Mouse (Mus musculus) thymus, postnatal 36 days (tissue): ENCODE results near the gene Arhgap25.
A peak's percentile ranks its signal among the peaks of the same experiment; 100 is the strongest.
"Not testable (repeated sequence)": the region's sequence is repeated elsewhere in the genome, so short reads cannot be mapped to it uniquely, and the experiment has no call there.

Experiments
- DNase-seq, 2 experiments: peaks; one replicate each; pipeline ENCODE4 v3.0.0; 2022; ENCODE audit warnings: mixed read lengths in 2 of 2

Gene Arhgap25

DNA sequence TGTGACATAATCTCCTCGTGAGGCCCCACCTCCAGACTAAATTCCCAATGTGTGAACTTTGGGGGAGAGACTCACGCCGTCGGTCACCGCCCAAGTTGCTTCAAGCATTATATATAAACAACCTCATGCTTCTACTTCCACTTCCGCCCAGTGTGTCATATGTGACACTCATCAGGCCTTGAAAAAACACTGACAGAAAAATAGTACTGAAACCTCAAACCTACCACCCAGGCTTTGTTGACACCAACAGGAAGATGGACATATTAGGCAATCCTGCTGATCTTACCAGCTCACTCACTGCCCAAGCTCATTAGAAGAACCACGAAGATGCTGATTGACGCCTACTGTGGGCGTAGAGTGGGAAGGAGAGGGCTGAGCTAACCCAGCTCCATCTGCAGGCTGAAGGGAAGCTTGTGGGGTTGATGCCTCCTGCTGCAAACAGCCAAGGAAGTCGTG is 30.2 kb downstream of the Arhgap25 start:
- peak; percentile 24 to 26 for DNase-seq

DNA sequence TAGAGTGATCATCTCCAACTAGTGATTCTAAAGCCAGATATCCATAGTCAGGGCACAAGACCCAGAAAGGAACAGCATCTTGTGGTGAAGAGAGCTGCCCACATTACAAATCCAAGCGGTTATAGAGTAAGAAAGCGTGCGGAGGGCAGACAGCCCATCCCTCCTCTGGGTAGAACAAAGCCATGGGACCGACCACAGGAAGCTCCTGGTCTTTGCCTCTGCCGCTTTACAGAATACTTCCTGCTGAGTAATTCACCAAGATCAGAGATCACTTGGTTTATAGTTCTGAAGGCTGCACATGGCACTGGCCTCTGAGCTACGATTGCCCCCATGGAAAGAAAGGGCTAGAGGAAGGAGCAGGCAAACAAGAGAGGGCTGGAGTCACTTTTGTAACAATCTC is 30.6 kb downstream of the Arhgap25 start:
- DNase-seq, result peak; percentile 36 to 47

DNA sequence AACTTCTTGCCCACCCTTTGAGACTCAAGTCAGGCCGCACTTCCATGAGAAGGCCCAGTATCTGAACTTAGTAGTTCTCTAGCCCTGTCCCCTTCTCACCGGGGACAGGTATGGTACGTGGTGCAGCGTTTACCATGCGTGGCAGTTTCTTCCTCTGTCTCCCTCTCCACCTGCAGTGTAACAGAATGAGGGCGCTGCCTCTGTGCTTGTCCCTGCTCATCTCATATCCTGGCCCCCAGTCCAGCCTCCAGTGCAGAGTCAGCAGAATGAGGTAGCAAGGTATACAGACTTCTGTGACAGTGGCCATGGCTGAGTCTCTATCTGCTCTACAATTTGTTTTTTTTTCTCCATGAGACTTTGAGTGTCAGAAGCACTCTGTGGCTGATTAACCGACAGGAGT is 32.4 kb downstream of the Arhgap25 start:
- peak in 1 of 2 experiments; percentile 36 for DNase-seq

DNA sequence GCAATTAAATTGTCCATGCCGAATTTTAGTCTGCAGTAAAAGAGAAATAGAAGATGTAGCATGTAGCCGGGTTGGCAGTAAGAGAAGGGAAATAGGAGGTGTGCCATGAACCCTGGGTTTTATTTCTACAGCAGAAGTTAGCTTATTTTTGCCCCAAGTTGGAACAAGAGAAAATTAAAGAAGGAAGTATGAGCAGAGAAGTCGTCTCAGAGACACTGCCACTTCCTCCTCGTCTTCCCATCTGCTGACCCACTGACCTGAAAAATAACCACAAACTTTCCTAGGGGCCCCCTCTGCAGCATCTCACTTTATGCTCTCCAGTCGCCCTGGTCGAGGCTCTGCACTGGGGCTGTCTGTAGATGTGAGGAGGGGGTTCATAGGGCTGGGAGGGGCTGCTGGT is 33.3 kb downstream of the Arhgap25 start:
- DNase-seq, result no peak

DNA sequence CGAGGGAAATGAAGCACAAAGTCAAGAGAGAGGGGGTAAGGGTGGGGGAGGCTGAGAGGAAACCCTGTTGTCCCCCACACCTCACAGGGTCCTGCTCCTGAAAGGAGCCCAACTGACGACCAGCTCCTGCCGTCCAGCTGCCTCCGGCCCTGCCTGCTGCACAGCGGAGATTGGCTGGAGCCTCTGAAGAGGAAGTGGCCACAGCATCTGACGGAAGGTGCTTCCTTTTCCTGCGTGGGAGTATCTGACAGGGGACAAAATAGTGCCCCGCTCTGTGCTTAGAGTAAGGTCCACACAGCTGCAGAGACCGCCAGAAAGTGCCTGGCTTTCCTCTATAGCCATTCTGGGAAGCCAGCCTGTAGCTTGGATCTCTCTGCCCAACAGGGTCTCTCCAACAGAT is 36.9 kb downstream of the Arhgap25 start:
- DNase-seq, result no peak

DNA sequence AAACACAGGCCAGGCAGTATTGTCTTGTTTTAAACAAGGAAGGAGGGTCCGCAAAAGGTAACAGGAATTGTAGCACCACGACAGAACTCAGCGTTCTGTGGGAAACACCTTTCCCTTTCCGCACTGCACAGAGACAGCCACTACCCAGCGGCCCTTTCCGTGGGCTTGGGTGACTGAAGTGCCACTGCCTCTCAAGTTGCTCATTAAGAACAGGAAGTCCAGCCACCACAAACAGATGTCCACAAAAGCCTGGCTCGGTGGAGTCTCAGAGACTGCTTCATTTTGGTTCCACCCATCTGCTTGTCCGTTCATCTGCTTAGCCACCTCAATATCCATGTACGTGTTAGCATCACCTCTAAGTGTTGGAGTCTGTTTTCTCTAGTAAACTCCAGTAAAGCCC is 38.7 kb downstream of the Arhgap25 start:
- no peak for DNase-seq

DNA sequence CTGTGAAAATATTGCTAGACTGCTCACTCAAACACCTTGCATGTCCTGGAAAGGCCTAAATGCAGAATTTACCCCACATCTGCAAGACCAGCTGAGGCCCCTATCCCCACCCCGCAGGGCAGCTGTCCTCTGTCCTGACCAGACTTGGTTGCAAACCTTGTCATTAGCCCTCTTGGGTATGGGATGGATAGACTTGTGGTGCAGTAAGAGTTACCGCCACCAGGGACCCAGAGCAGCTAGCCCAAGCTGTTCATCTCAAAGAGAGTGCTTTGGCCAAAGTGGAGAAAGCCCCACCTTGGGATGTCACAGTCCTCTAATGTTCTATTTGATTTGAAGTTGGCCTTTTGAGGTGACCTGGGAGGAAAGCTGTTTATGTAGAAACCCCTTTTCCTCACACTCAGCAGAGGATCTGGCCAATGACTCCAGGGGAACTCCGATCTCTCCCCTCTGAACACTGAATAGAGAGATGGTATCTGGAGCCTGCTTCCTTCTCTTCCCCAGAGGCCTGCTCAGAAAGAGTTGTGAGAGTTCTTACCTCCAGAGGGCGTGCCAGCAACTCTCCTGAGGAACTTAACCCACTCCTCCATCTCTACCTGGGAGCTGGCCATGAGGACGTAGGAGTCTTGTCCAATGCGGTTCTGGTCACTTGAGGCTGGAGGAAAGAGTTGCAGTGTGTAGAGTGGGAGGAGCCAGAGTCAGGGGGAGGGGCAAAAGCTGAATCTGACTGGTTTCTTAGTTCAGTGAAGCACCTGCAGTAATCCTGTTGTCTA is 45.2 kb downstream of the Arhgap25 start:
- peak; percentile 33 to 46 for DNase-seq

DNA sequence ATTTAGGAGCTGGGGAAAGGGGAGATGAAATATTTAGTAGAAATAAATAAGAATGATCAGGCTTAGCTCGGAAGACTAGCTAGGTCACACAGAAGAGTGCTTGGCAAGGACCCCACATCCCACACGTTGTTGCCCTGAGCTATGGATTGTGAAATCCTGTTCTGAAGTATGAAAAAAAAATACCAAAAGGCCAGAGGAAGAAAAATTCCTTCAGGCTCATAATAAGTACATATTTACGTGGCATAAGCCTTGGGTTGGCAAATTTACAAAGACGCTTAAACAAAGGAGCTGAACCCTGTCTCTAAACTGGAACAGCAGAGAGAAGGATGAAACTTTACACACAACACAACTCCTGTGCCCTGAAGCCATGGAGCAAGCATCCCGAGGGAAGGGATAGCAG is 48.3 kb downstream of the Arhgap25 start:
- DNase-seq, result no peak

DNA sequence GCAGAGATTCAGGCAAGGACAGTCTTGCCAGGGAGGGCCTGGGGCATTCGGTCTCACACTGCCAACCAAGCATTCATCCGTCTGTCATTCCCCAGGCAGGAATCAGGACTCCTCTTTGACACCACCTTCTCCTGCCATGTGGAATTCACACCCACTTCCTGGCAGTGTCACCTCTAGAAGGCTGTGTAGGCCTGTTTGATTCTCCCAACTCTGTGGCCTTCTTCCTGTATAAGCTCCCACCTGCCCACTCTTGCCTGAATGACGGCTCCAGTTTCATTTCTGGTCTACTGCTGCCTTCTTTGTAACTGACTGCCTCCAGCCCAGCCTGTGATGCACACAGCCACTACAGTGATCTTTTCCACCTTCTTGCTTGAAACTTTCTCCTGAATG is 49.2 kb downstream of the Arhgap25 start:
- no peak for DNase-seq

DNA sequence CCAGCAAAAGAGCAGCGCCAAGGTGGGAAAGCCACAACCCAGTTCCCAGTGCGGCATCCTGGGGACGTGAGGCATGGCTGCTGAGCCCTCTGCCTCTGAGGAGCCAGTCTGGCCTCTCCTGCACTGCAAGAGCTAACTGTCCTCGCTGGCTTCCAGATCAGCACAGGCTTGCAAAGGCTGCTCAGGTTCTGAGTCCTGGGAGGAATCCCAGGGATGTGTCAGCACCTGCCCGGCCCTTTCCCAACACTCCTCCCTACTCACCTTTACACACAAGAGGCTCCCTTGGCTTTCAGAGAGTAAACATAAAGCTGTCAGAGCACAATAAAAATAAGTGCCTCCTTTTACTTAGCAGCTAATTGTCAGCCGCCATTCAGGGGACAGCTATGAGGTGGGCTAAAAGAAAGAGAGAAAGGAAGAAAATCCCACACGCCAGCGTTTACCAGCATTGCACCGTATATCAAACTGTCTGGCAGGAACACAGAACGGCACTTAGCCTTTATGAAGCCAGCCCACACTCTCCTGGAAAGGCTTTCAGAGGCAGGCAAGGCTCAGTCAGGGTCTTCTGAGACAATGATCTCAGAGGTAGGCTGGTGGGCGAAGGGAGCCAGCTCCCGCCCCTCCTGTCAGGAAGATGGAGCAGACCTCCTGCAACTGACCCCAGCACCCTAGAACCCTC is 49.7 kb downstream of the Arhgap25 start:
- DNase-seq, result no peak

DNA sequence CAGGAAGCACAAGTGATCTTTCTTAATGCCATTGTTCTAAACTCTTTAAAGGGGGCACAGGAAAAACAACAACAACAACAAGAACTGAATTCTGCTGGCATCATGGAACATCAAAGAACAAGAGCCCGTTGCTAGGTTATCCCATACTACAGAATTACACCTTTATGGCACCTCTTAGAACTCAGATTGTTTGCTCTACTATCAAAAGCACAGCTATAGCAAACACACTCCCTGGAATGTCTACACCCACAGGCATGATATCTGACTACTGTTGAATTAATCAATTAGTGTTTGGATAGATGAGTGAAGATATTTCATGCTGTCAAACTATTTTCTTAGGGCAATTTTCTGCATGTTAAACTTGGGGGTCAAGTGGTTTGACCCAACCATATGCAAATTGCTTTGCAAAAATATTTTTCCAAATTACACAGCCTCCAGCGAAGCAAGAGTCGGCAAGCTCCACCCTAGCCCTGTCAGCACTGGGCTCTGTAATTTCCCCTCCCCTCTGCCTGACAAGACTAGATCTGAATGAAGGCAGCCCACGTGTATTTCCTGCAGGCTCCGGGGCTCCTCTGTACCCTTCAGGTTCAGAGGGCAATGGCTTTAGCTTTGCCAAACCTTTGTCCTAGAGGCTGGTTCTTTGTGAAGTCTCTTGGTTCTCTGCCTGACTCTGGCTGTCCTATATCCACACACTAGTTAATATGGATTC is 53.6 kb downstream of the Arhgap25 start:
- DNase-seq, result no peak

DNA sequence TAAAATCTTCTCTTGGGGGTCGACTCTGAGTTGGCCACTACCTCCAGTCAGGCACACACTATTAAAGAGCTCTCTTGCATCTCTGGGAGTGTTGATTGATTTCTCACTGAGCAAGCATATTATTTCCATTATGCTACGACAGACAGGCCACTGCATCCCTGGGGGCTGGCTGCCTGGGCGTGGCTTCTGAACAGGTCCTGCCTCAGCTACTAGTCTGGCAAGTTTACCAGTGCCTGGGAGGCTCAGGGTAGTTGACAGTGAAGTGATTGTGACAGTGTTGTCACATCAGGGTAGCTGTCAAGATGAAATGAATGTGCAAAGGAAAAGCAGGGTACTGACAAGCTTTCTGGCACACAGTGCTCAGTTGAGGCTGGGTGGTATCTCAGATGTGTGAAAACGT is 54.2 kb downstream of the Arhgap25 start:
- DNase-seq, result no peak

DNA sequence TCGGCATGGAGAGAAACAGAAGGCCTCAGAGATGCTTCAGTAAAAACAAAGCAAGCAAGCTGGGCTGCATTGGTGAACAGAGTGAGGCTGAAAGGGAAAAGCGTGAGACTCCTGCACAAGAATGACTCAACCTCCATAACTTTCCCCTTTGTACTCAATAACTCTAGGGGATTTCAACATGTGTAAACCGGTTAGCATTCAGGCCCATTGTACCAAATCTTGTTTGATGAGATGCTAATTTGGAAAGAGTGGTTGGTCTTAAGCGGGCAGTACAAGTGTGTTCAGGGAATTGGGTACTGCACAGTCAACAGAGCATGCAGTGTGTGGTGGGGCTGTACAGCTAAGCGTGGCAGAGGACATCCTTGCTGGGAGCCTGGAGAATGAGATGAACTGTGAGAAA is 57.8 kb downstream of the Arhgap25 start:
- DNase-seq, result no peak

DNA sequence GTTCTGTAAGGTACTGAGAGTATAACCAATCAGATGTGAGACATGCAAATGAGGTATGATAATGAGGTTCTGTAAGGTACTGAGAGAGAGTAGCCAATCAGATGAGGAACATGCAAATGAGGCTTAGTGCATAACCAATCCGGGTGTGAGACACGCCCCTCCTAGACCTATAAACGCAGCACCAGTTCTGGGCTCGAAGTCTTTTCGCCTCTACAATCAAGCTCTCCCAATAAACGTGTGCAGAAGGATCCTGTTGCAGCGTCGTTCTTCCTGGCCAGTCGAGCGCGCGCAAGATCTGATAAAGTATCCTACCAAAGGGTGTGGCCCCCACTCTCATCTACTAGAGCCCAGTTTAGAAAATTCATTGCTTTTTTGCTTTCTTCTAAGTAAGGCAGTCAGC is 63.0 kb downstream of the Arhgap25 start:
- not testable (repeated sequence) for DNase-seq

DNA sequence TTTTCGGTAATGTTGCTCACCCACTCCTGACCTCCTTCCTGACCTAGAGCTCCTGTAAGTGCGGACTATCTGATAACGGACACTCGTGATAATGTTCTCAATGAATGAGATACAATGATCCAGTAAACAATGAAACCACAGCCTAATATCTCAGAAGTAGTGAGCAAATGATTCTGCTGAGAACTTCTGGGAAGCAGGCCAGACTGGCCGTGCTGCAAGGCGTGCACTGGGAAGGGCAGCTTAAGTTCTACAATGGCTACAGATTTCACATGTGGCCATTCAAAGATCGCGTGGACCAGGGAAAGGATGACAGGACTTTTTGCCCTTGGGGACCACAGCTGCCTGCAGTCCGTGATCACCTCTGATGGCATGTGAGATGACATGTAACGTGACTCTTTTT is 64.7 kb downstream of the Arhgap25 start:
- no peak for DNase-seq

DNA sequence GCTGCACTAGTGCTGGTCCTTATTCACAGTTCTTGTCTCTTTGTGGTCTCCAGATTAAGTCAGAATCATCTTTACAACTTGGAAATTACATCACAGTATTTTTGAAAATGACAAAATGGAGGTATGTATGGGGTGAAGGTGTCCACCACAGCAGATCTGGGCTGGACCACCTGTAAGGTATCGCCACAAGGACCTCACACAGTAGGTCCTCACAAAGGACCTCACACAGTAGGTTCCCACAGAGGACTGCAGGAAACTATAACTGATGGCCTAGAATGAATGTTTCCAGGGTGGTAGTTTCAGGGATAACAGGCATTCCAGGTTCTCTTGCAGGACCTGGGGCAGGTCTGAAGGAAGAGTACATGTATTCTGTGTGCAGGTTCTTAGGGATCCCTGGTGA is 65.7 kb downstream of the Arhgap25 start:
- DNase-seq, result no peak

DNA sequence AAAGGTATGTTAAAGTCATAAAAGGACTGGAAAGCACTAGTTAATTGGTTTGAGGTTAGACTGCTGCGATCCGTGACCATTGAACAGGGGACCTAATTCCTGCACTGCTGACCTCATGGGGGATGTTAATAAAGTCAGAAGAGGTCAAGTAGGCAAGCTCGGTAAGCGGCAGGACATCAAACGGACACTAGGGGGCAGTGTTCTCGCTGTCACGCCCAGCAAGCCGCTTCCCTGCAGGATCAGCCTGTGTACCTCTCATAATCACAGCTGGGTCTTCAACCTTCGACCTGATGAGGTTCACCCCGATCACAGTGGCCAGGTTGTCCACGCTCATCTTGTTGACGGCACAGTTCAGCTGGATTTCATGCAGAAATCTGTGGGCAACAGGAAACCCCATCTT is 66.8 kb downstream of the Arhgap25 start:
- peak; percentile 64 for DNase-seq

DNA sequence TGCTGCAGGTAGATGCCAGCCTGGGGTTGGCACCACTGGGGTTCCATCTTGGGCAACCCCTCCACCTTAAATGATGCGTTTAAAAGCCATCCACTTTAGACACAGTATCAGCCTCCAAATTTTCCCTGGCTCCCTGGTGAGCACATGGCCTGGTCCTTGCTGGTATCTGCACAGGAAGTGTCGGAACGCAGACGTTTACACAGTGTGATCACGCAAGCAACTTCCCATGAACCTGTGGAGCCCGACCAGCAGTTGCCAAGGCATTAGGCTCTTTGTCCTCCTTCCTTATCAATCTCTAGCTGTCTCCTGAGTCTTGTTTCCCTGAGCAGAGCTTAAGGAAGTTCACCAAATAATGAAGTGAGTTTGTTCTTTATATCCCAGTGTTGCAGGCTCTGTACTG is 77.6 kb downstream of the Arhgap25 start:
- DNase-seq, result no peak

DNA sequence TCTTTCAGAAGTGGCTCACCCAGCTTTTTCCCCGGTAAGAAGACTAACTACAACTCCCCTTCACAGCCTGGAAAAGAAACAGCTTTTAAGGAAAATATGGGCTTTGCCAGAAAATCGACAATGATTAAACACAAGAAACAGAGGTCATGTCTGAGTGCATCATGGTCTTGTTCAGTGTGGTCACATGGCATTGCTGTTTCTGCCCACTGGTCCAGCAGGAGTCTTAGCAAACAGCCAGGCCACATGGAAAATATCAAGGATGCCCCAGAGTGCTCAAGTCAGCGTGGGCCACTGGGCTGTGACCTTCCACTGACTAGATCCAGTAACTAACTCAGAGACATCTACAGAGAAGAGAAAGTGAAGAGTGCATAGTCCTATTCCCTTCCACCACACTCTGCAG is 81.3 kb downstream of the Arhgap25 start:
- DNase-seq, result no peak

DNA sequence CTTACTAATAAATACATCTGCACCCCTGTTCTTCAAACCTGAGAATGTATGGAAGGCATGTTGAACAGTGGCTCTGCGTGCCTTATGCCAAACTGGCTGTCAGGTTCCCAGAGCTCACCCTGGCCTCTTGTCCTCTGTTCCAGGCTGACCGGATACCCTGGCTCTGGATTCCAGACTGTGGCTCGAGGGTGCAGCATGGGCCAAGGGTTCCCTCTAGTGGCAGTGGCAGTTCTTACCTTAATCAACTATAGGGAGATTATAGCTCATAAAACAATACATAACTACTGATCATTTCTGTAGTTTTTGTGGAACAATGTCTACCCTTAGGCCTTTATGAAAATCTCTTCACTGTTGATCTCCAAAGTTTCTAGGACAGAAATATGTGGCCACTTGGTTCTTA is 82.0 kb downstream of the Arhgap25 start:
- DNase-seq, result peak; percentile 15 to 16

DNA sequence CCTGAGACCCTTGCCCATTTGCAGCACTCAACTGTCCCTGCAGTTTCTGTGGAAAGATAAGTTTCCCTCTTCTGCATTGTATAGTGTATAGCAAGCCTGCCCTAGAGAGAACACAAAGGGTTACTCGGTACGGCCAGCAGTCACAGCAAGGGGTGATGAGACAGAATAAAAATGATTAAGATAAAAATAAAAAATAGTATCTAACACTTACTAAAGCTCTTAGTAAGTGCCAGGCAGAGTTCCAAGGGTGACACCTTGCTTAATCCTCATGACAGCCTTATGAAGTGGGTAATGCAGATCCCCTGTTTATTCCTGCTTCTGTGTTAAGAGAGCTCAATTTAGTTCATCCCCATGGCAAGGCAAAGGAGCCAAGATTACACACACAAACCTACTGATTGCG is 83.5 kb downstream of the Arhgap25 start:
- no peak for DNase-seq

DNA sequence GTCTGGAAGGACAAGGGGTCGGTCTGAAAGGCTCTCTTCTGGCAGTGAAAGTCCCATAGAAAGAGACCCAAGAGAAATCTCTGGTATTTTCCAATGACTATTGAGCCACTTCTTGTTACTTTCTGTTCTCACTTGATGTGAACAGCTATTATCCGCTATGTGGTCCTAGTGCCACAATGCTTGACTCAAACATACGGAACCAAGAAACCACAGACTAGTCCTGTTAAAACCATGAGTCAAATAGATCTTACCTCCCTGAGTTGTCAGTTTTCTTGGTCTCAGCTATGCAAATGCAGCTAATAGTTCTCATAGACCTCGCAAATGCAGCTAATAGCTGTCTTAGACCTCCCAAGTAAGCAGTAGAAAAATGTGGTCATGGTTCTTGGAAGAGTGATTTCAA is 85.8 kb downstream of the Arhgap25 start:
- no peak for DNase-seq

DNA sequence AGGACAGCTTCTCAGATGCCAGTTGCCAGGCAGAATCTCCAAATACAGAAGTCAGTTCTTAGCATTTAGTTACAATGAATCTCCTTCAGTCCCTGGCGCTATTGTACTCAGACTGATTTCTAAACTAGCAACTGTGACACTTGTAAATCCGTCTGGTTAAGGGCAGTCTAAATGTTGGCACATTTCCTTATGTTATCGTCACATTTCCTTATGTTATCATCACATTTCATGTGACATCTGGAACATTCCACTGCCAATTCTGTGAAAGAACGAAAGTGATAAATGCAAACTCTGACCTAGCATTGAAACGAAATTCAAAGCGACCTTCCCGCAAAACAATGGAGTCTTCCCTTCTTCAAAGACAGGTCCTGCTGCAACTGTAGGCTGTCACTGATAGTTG is 87.8 kb downstream of the Arhgap25 start:
- DNase-seq, result no peak

DNA sequence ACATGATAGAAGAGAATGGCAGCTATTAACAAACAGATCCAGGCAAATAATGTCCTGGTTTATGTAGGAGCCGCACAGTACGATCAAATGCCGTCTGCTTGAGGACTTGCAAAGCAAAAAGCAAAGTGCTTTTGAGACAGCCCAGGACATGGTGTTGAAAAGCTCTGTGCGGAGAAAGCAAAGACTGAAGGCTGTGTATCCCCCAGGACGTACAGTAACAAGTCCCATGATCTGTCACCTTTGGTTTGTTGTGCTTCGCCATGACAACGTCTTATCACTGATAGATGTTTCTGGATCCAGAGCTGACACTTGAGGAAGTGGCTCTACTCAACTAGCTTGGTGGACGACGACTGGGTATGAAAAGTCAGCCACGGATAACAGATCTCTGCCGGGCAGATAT is 89.8 kb downstream of the Arhgap25 start:
- DNase-seq, result no peak
